Mouse (Mus musculus) thymus, adult 2 months (tissue): Measurements from ENCODE around the gene Gpr55.

Source experiments
- CTCF ChIP-seq: fragments of 200-500 bp; IDR thresholded peaks from 2 replicates; pipeline ENCODE4 v1.5.1; 2012; ENCODE audit warnings: mild to moderate bottlenecking, control low read depth, low read length, moderate library complexity, borderline replicate concordance; ENCODE audit not compliant: control insufficient read depth, poor library complexity, insufficient read depth; ENCODE audit errors: extremely low read depth
- POLR2A ChIP-seq: fragments of 200-500 bp; IDR thresholded peaks from 2 replicates; pipeline ENCODE4 v1.6.1; 2012; ENCODE audit warnings: mild to moderate bottlenecking, low read length, control low read depth, moderate library complexity; ENCODE audit not compliant: control insufficient read depth, poor library complexity, insufficient read depth; ENCODE audit errors: extremely low read depth

DNA sequence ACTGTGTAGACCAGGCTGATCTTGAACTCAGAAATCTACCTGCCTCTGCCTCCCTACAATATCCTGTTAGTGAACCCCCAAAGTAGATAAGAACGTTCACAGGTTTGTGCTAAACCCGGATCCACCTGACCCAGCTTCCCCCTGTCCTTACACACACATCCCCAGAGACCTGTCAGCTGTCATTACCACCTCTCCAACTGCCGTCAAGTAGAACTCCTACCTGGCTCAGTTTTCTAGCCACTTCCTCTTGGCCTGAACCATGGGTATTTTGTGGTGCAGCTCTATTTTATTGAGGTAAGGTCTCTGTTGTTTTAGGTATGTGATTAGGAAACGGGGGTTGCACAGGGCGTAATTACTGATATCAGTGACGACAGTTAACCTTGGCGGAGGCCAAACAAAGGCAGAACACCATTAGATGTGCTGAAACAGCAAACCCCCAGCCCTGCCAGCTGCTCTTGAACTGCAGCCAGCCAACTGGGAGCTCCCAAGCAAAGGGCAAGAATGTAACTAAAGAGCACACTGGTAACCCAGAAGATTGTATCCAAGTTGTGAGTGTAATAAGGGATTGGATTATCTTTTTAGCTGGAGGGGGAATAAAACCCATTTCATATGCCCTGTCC lies 21.0 kb upstream of the Gpr55 start:
- no peak for TF ChIP-seq CTCF
- no peak for TF ChIP-seq POLR2A
